Mouse (Mus musculus) limb, embryonic 14.5 days (tissue): ENCODE measurements around the gene Phgr1. TPM values are rescaled to one million over a fixed set of nuclear protein-coding genes. Genes with fewer than 3 reads are reported as not detected.

Experiments used
- ATAC-seq: fragments of 200-750 bp; cut with Nextera tagmentation; 2 replicates; pipeline ENCODE4 v1.8.0; 2017; ENCODE audit warnings: low read depth, moderate number of reproducible peaks, moderate TSS enrichment; ENCODE audit not compliant: low FRiP score
- DNase-seq: peaks from one replicate; pipeline ENCODE4 v3.0.0-alpha.2; 2015; ENCODE audit warnings: low spot score
- H3K27ac ChIP-seq: fragments of 300-500 bp; sonication (generic); replicated peaks from 2 replicates; pipeline ENCODE4 v1.5.1; 2014; ENCODE audit warnings: low read depth, mild to moderate bottlenecking, low read length, moderate library complexity, mixed read lengths
- H3K27me3 ChIP-seq: fragments of 300-500 bp; sonication (generic); 2 replicates; pipeline ENCODE4 v1.6.1; 2014; ENCODE audit warnings: low read length, mixed read lengths; ENCODE audit not compliant: control insufficient read depth, insufficient read depth
- H3K36me3 ChIP-seq: fragments of 300-500 bp; sonication (generic); 2 replicates; pipeline ENCODE4 v1.6.1; 2014; ENCODE audit warnings: mild to moderate bottlenecking, low read length, moderate library complexity, mixed read lengths; ENCODE audit not compliant: control insufficient read depth, insufficient read depth
- H3K4me1 ChIP-seq: fragments of 300-500 bp; sonication (generic); 2 replicates; pipeline ENCODE4 v1.6.1; 2014; ENCODE audit warnings: antibody characterized with exemption, low read length, mixed read lengths; ENCODE audit not compliant: control insufficient read depth, insufficient read depth
- H3K4me2 ChIP-seq: fragments of 300-500 bp; sonication (generic); replicated peaks from 2 replicates; pipeline ENCODE4 v1.6.1; 2014; ENCODE audit warnings: low read depth, mild to moderate bottlenecking, low read length, moderate library complexity; ENCODE audit not compliant: severe bottlenecking
- H3K4me3 ChIP-seq: fragments of 300-500 bp; sonication (generic); replicated peaks from 2 replicates; pipeline ENCODE4 v1.5.1; 2014; ENCODE audit warnings: low read length
- H3K9ac ChIP-seq: fragments of 300-500 bp; sonication (generic); 2 replicates; pipeline ENCODE4 v1.6.1; 2014; ENCODE audit warnings: mild to moderate bottlenecking, low read depth, low read length, moderate library complexity; ENCODE audit not compliant: severe bottlenecking
- H3K9me3 ChIP-seq: fragments of 300-500 bp; sonication (generic); 2 replicates; pipeline ENCODE4 v1.6.1; 2016; ENCODE audit warnings: low read length; ENCODE audit not compliant: control insufficient read depth
- POLR2A ChIP-seq: fragments of 200-500 bp; IDR thresholded peaks from 2 replicates; pipeline ENCODE4 v1.8.0; 2012; ENCODE audit warnings: inconsistent platforms, mild to moderate bottlenecking, moderate library complexity, borderline replicate concordance; ENCODE audit not compliant: insufficient read depth, insufficient read length; ENCODE audit errors: extremely low read depth
- WGBS: fragments of 180-500 bp; shearing (Covaris S2); extraction: QIAGEN DNeasy Blood & Tissue Kit; methylation state at CpG from one replicate; pipeline ENCODE4 v1.1.7; 2014; 5-methylcytosine and 5-hydroxymethylcytosine counted together
- polyA plus RNA-seq, 2 experiments: library from polyadenylated mRNA; depleted of rRNA in 1 of 2; stranded (reverse) in 1 of 2; unstranded in 1 of 2; fragments of >200 nt; fragmentation: Nextera tagmentation in 1 of 2; extraction: Ambion mirVana in 1 of 2; gene quantifications; 2 replicates each; pipeline versions ENCODE4 v1.2.1 to v1.2.3; 2012 to 2014

Gene Phgr1
- polyA plus RNA-seq, 2 experiments, result not detected

GRCm38 (mm10) chr2:118775396-118775795 lies 2.8 kb downstream of the Phgr1 start:
- H3K9me3 ChIP-seq, result no peaks in the 10 kb centered on the region
- no peak overlapping the region for H3K27ac ChIP-seq
- 44% methylated on average over 1 of the region's 1 CpGs for WGBS
- ATAC-seq (no peak), DNase-seq (no peak)
- no peak overlapping the region for H3K4me2 ChIP-seq
- TF ChIP-seq POLR2A, result no peak
- no peak overlapping the region for H3K4me3 ChIP-seq
- H3K27me3 ChIP-seq, result no peaks in the 10 kb centered on the region
- H3K4me1 ChIP-seq, result peaks cover 4% of the 10 kb centered on the region; the same call in 1 of the 2 replicates
- no peak overlapping the region for H3K9ac ChIP-seq
- H3K36me3 ChIP-seq, result no peaks in the 10 kb centered on the region

- H3K27me3 ChIP-seq, result no peaks in the 10 kb centered on the region
- no peaks in the 10 kb centered on the region for H3K36me3 ChIP-seq
- H3K4me2 ChIP-seq, result no peak overlapping the region
- DNase-seq (no peak), ATAC-seq (no peak)
- H3K9ac ChIP-seq, result no peak overlapping the region
- H3K4me3 ChIP-seq, result no peak overlapping the region
- H3K4me1 ChIP-seq, result peaks cover 4% of the 10 kb centered on the region; the same call in 1 of the 2 replicates
- WGBS, result 54% methylated on average over 4 of the region's 4 CpGs
- no peak for TF ChIP-seq POLR2A
- H3K9me3 ChIP-seq, result no peaks in the 10 kb centered on the region
- no peak overlapping the region for H3K27ac ChIP-seq
Observed at GRCm38 (mm10) chr2:118775846-118776245, 3.3 kb downstream of the Phgr1 start.

GRCm38 (mm10) chr2:118776295-118776694 lies 3.7 kb downstream of the Phgr1 start:
- DNase-seq, result no peak
- H3K4me2 ChIP-seq, result no peak overlapping the region
- no peak overlapping the region for H3K27ac ChIP-seq
- 50% methylated on average over 2 of the region's 2 CpGs for WGBS
- H3K9me3 ChIP-seq, result no peaks in the 10 kb centered on the region
- no peak overlapping the region for H3K9ac ChIP-seq
- no peak overlapping the region for H3K4me3 ChIP-seq
- no peaks in the 10 kb centered on the region for H3K27me3 ChIP-seq
- TF ChIP-seq POLR2A, result no peak
- ATAC-seq, result no peak
- no peaks in the 10 kb centered on the region for H3K36me3 ChIP-seq
- peaks cover 4% of the 10 kb centered on the region; the same call in 1 of the 2 replicates for H3K4me1 ChIP-seq

GRCm38 (mm10) chr2:118778418-118778817 lies 5.8 kb downstream of the Phgr1 start:
- Histone ChIP-seq H3K27ac (no peak overlapping the region), H3K4me2 (no peak overlapping the region), H3K27me3 (no peaks in the 10 kb centered on the region), H3K9me3 (no peaks in the 10 kb centered on the region), H3K4me1 (peaks cover 4% of the 10 kb centered on the region; the same call in 1 of the 2 replicates), H3K4me3 (no peak overlapping the region), H3K36me3 (no peaks in the 10 kb centered on the region), H3K9ac (no peak overlapping the region)
- ATAC-seq, result no peak
- DNase-seq, result no peak
- 60% methylated on average over 4 of the region's 4 CpGs for WGBS
- no peak for TF ChIP-seq POLR2A

GRCm38 (mm10) chr2:118779065-118779464 lies 6.5 kb downstream of the Phgr1 start:
- Histone ChIP-seq H3K4me3 (peak overlapping the region; percentile 37), H3K36me3 (no peaks in the 10 kb centered on the region), H3K4me1 (peaks cover 4% of the 10 kb centered on the region; the same call in 1 of the 2 replicates), H3K27me3 (no peaks in the 10 kb centered on the region), H3K9me3 (no peaks in the 10 kb centered on the region), H3K27ac (no peak overlapping the region), H3K4me2 (peak overlapping the region; percentile 70), H3K9ac (no peak overlapping the region)
- ATAC-seq, result peak; percentile 21; the same call in 1 of the 2 replicates
- WGBS, result 11% methylated on average over 10 of the region's 10 CpGs
- no peak for TF ChIP-seq POLR2A
- no peak for DNase-seq
